Mouse (Mus musculus) ES-Bruce4 (cell line): ENCODE results near the gene Theg. TPM values are rescaled to one million over a fixed set of nuclear protein-coding genes. Genes with fewer than 3 reads are reported as not detected.

Source experiments
- H3K27ac ChIP-seq: 2 replicates; pipeline ENCODE4 v1.5.1; 2012; ENCODE audit warnings: low read length, inconsistent platforms; ENCODE audit not compliant: insufficient read depth
- H3K27me3 ChIP-seq: 2 replicates; pipeline ENCODE4 v1.6.1; 2012; ENCODE audit warnings: mild to moderate bottlenecking, low read length, inconsistent platforms; ENCODE audit not compliant: control insufficient read depth, poor library complexity, insufficient read depth, severe bottlenecking
- H3K36me3 ChIP-seq: 2 replicates; pipeline ENCODE4 v1.6.1; 2012; ENCODE audit warnings: inconsistent platforms, mild to moderate bottlenecking, low read length, moderate library complexity; ENCODE audit not compliant: control insufficient read depth, poor library complexity, insufficient read depth, severe bottlenecking
- H3K4me1 ChIP-seq: one replicate; pipeline ENCODE4 v1.8.1; 2011; ENCODE audit warnings: low read length; ENCODE audit not compliant: control insufficient read depth, insufficient read depth
- H3K4me3 ChIP-seq: 2 replicates; pipeline ENCODE4 v1.5.1; 2011; ENCODE audit warnings: low read depth, mild to moderate bottlenecking, low read length
- H3K9ac ChIP-seq: 2 replicates; pipeline ENCODE4 v1.6.1; 2012; ENCODE audit warnings: low read depth, mild to moderate bottlenecking, inconsistent platforms; ENCODE audit not compliant: poor library complexity, severe bottlenecking
- H3K9me3 ChIP-seq: replicated peaks from 2 replicates; pipeline ENCODE4 v1.6.1; 2012; ENCODE audit warnings: mild to moderate bottlenecking, low read length, inconsistent platforms; ENCODE audit not compliant: control insufficient read depth, poor library complexity, insufficient read depth, severe bottlenecking
- CTCF ChIP-seq: IDR thresholded peaks from one replicate; pipeline ENCODE4 v1.8.1; 2011; ENCODE audit warnings: low read depth, low read length
- EP300 ChIP-seq: IDR thresholded peaks from 2 replicates; pipeline ENCODE4 v1.6.1; 2011; ENCODE audit warnings: low read depth, low read length; ENCODE audit not compliant: insufficient read depth
- POLR2A ChIP-seq: IDR thresholded peaks from one replicate; pipeline ENCODE4 v1.8.1; 2011; ENCODE audit warnings: low read length; ENCODE audit not compliant: insufficient read depth
- polyA plus RNA-seq: library from polyadenylated mRNA; stranded (reverse); fragments of >200 nt; gene quantifications from 2 replicates; pipeline ENCODE4 v1.2.4, GENCODE M21; 2011; ENCODE audit warnings: low read depth; ENCODE audit not compliant: missing spikeins, insufficient read depth, insufficient read length

The Theg gene
- polyA plus RNA-seq, 1 experiment, result not detected

GRCm38 (mm10) chr10:79535431-79535830 lies 51.7 kb downstream of the Theg start:
- H3K4me3 ChIP-seq, result no peak overlapping the region
- no peaks in the 10 kb centered on the region for H3K27me3 ChIP-seq
- no peak overlapping the region for H3K27ac ChIP-seq
- no peaks in the 10 kb centered on the region for H3K9me3 ChIP-seq
- TF ChIP-seq POLR2A (no peak), CTCF (no peak), EP300 (no peak)
- H3K9ac ChIP-seq, result no peak overlapping the region
- H3K36me3 ChIP-seq, result no peaks in the 10 kb centered on the region
- H3K4me1 ChIP-seq, result no peaks in the 10 kb centered on the region

GRCm38 (mm10) chr10:79534426-79534825 lies 52.7 kb downstream of the Theg start:
- Histone ChIP-seq H3K9me3 (no peaks in the 10 kb centered on the region), H3K36me3 (no peaks in the 10 kb centered on the region), H3K4me1 (no peaks in the 10 kb centered on the region), H3K27me3 (no peaks in the 10 kb centered on the region), H3K27ac (no peak overlapping the region), H3K4me3 (no peak overlapping the region), H3K9ac (no peak overlapping the region)
- TF ChIP-seq CTCF (no peak), EP300 (no peak), POLR2A (no peak)

GRCm38 (mm10) chr10:79533126-79533911 lies 53.8 kb downstream of the Theg start, which contains the start of gene Plpp2:
Gene Plpp2, minus strand, starts transcription at chr10:79533796.
- no peaks in the 10 kb centered on the region for H3K9me3 ChIP-seq
- H3K9ac ChIP-seq, result peak within 1 kb of the TSS; percentile 55
- TF ChIP-seq CTCF (peak; percentile 35), EP300 (no peak)
- peak within 1 kb of the TSS; percentile 66 for H3K4me3 ChIP-seq
- H3K27ac ChIP-seq, result no peak within 1 kb of the TSS
- no peaks in the 10 kb centered on the region for H3K36me3 ChIP-seq
- H3K27me3 ChIP-seq, result no peaks in the 10 kb centered on the region
- no peaks in the 10 kb centered on the region for H3K4me1 ChIP-seq

- Histone ChIP-seq H3K4me3 (peak overlapping the region; percentile 66), H3K27ac (no peak overlapping the region), H3K9me3 (no peaks in the 10 kb centered on the region), H3K36me3 (no peaks in the 10 kb centered on the region), H3K27me3 (no peaks in the 10 kb centered on the region), H3K9ac (0 out of 2 replicates have a peak overlapping the region, but pooled peaks have one; percentile 55), H3K4me1 (no peaks in the 10 kb centered on the region)
- TF ChIP-seq CTCF (no peak), EP300 (no peak), POLR2A (no peak)
These were observed 54.5 kb downstream of the Theg start for GRCm38 (mm10) chr10:79532678-79533077.

- no peaks in the 10 kb centered on the region for H3K9me3 ChIP-seq
- no peaks in the 10 kb centered on the region for H3K36me3 ChIP-seq
- TF ChIP-seq EP300 (no peak), CTCF (no peak), POLR2A (no peak)
- no peak overlapping the region for H3K27ac ChIP-seq
- H3K4me1 ChIP-seq, result no peaks in the 10 kb centered on the region
- H3K27me3 ChIP-seq, result no peaks in the 10 kb centered on the region
- no peak overlapping the region for H3K4me3 ChIP-seq
- no peak overlapping the region for H3K9ac ChIP-seq
These were observed 55.5 kb downstream of the Theg start for GRCm38 (mm10) chr10:79531593-79531992.

GRCm38 (mm10) chr10:79530721-79531120 lies 56.4 kb downstream of the Theg start:
- TF ChIP-seq POLR2A (no peak), CTCF (no peak), EP300 (no peak)
- no peaks in the 10 kb centered on the region for H3K9me3 ChIP-seq

More at GRCm38 (mm10) chr10:79530721-79531120, 56.4 kb downstream of the Theg start:
- H3K36me3 ChIP-seq, result no peaks in the 10 kb centered on the region
- no peak overlapping the region for H3K4me3 ChIP-seq
- H3K27me3 ChIP-seq, result no peaks in the 10 kb centered on the region
- no peak overlapping the region for H3K27ac ChIP-seq
- no peaks in the 10 kb centered on the region for H3K4me1 ChIP-seq
- no peak overlapping the region for H3K9ac ChIP-seq
